Mouse (Mus musculus) neural tube, embryonic 12.5 days (tissue): ENCODE results near the gene Gpn2. TPM values are rescaled to one million over a fixed set of nuclear protein-coding genes. Genes with fewer than 3 reads are reported as not detected.

ENCODE experiments used
- ATAC-seq: fragments of 200-750 bp; cut with Nextera tagmentation; 2 replicates; pipeline ENCODE4 v1.8.0; 2017; ENCODE audit warnings: low read depth, mild to moderate bottlenecking, moderate TSS enrichment, moderate library complexity; ENCODE audit not compliant: low FRiP score
- H3K27ac ChIP-seq: fragments of 300-500 bp; sonication (generic); 2 replicates; pipeline ENCODE4 v1.5.1; 2016
- H3K27me3 ChIP-seq: fragments of 300-500 bp; sonication (generic); replicated peaks from 2 replicates; pipeline ENCODE4 v1.6.1; 2016; ENCODE audit warnings: mild to moderate bottlenecking
- H3K36me3 ChIP-seq: fragments of 300-500 bp; sonication (generic); 2 replicates; pipeline ENCODE4 v1.6.1; 2016; ENCODE audit warnings: mild to moderate bottlenecking
- H3K4me1 ChIP-seq: fragments of 300-500 bp; sonication (generic); 2 replicates; pipeline ENCODE4 v1.6.1; 2016
- H3K4me2 ChIP-seq: fragments of 300-500 bp; sonication (generic); replicated peaks from 2 replicates; pipeline ENCODE4 v1.6.1; 2016; ENCODE audit warnings: mild to moderate bottlenecking
- H3K4me3 ChIP-seq: fragments of 300-500 bp; sonication (generic); 2 replicates; pipeline ENCODE4 v1.5.1; 2016
- H3K9ac ChIP-seq: fragments of 300-500 bp; sonication (generic); 2 replicates; pipeline ENCODE4 v1.6.1; 2016; ENCODE audit warnings: mild to moderate bottlenecking
- H3K9me3 ChIP-seq: fragments of 300-500 bp; sonication (generic); 2 replicates; pipeline ENCODE4 v1.6.1; 2016; ENCODE audit warnings: mild to moderate bottlenecking
- WGBS: fragments of 180-500 bp; shearing (Covaris S2); methylation state at CpG from one replicate; pipeline ENCODE4 v1.1.7; 2016; 5-methylcytosine and 5-hydroxymethylcytosine counted together
- polyA plus RNA-seq: library from polyadenylated mRNA; unstranded; fragments of >200 nt; fragmentation: Nextera tagmentation; extraction: Ambion mirVana; gene quantifications from 2 replicates; pipeline ENCODE4 v1.2.1, GENCODE M21; 2016

Gene Gpn2
- polyA plus RNA-seq, 1 experiment from 2014 or later: 22.7 TPM

DNA sequence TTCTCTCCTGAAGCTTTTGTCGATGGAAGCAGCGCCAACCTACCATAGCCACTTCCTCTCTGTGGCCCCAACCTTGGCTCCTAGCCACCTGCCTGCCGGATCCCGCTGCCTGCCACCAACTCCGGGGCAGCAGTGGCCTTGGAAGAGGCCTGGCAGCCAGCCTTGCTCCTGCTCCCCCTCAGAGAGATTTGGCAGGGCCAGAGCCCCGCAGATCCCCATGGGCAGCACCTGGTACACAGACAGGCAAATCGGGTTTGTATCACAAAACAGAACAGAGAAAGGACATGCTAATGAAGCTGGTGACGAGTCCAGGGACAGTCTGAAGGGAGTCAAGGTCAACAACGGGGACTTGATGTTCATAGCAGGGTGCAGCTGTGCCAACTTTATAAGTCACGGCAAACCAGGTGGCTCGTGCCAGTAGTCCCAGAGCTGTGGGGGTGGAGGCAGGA is 21.0 kb upstream of the Gpn2 start:
- WGBS: 84% methylated on average over 11 of the region's 11 CpGs
- ATAC-seq: no peak
- no peaks in the 10 kb centered on the region for H3K9me3 ChIP-seq
- H3K4me3 ChIP-seq: no peak overlapping the region
- H3K27ac ChIP-seq: no peak overlapping the region
- H3K9ac ChIP-seq: no peak overlapping the region
- H3K4me1 ChIP-seq: no peaks in the 10 kb centered on the region
- H3K4me2 ChIP-seq: no peak overlapping the region
- no peaks in the 10 kb centered on the region for H3K27me3 ChIP-seq
- H3K36me3 ChIP-seq: no peaks in the 10 kb centered on the region

DNA sequence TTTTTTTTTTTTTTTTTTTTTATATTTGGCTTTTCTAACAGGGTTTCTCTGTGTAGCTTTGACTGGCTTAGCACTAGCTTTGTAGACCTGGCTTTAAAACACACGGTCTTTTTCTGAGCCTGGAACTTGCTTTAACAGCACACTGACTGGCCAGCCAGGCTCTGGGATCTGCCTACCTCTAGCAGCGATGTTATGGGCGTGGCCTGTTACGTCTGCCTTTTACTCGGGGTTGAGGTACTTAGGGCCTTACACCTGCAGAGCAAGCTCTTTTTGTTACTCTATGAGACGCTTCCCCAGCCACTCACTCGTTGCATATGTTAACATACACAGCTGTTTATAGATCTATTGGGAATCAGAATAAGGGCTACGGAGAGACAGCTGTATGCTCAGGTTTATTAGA is 16.9 kb upstream of the Gpn2 start:
- Histone ChIP-seq H3K27me3 (no peaks in the 10 kb centered on the region), H3K9me3 (no peaks in the 10 kb centered on the region), H3K36me3 (no peaks in the 10 kb centered on the region), H3K27ac (no peak overlapping the region), H3K4me3 (no peak overlapping the region), H3K9ac (no peak overlapping the region), H3K4me1 (no peaks in the 10 kb centered on the region), H3K4me2 (no peak overlapping the region)
- WGBS: 32% methylated on average over 8 of the region's 8 CpGs
- no peak for ATAC-seq

DNA sequence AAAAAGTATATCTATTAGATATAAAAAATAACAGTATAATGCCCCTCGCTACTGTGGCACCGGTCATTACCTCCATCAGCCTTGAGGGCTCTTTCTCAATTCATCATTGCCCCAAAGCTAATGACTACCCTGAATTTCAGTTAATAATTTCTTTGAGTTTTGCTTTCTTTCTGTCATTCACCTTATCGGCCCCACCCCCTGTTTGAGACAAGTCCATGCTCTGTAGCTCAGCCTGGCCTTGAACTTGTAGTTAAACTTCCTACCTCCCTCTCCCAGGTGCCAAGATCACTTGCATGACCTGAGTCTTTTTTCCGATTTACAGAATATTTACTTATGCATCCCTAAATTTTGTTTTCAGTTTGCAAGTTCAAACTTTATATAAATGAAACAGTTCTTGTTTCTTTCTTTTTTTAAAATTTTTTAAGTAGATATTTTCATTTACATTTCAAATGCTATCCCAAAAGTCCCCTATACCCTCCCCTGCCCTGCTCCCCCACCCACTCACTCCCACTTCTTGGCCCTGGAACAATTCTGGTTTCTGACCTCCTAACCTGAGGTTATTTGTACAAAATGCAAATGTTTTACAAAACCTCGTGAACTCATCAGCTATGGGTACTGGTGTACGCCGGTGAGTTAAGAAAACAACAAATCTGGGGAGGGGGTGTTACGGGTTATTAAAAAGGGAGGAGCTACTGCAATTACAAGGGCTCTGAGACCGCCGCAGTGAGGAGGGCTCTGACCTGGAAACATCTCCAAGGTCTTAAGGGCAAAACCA is 14.7 kb upstream of the Gpn2 start:
- 0 out of 2 replicates have a peak, but pooled peaks cover 5% of the 10 kb centered on the region for H3K4me1 ChIP-seq
- no peaks in the 10 kb centered on the region for H3K27me3 ChIP-seq
- H3K4me2 ChIP-seq: no peak overlapping the region
- no peak for ATAC-seq
- H3K27ac ChIP-seq: no peak overlapping the region
- no peak overlapping the region for H3K4me3 ChIP-seq
- whole genome bisulfite sequencing: 78% methylated on average over 10 of the region's 10 CpGs
- no peaks in the 10 kb centered on the region for H3K9me3 ChIP-seq
- no peaks in the 10 kb centered on the region for H3K36me3 ChIP-seq
- H3K9ac ChIP-seq: no peak overlapping the region

DNA sequence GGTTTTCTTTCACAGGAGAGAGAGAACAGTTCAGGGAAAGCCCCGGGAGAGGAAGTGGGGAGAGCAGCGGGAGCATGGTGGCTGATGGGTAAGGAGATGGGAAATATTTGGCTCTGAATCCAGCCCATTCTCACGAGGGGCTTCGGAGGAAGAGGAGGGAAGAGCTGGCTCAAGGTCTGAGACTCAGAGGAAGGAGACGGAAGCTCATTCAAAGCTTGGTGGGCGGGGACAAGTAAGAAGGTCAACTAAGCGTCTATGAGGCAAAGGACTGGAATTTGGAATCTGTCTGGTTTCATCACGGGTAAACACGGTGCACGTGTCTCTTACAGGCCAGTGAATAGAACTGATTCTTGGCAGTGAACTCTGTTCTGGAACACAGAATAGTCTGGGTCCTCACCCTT is 14.1 kb upstream of the Gpn2 start:
- ATAC-seq: no peak
- no peaks in the 10 kb centered on the region for H3K9me3 ChIP-seq
- no peaks in the 10 kb centered on the region for H3K27me3 ChIP-seq
- peaks cover 7% of the 10 kb centered on the region; the same call in 1 of the 2 replicates for H3K4me1 ChIP-seq
- no peak overlapping the region for H3K4me3 ChIP-seq
- H3K27ac ChIP-seq: no peak overlapping the region
- H3K4me2 ChIP-seq: no peak overlapping the region
- no peak overlapping the region for H3K9ac ChIP-seq
- WGBS: 56% methylated on average over 10 of the region's 10 CpGs
- no peaks in the 10 kb centered on the region for H3K36me3 ChIP-seq

DNA sequence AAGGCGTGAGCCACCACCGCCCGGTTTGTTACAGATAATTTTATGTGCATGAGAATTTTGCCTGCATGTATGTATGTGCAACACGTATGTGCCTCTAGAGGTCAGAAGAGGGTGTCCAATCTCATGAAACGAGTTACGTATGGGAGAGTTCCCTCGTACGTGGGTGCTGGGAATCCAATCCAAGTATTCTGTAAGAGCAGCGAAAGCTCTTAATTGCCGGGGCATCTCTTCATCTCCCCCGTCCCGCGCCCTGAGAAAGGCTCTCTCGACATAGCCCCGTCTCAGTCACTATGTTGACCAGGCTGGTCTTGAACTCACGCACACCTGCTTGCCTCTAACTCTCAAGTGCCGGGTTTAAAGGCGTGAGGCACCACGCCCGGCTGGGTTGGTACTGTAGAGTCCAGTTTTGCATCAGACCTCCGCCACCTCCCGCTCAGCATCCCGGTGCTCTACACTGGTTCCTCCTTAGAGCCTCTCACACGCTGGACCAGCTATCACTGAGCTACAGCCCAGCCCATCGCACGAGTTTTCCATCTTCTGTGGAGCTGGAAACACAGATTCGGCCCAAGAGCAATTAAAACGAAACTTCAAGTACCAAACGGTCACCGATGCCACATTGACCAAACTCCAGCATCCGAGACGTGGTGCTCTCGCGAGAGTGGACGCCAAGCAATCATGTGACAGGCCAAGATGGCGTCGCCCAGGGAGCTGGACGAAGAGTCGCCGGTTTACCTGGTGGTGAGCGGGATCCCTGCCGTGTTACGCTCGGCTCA is 9.9 kb upstream of the Gpn2 start, which contains the start of gene Gpatch3:
Gene Gpatch3 (plus strand): TSS at position 676 of the 773 bp plus-strand sequence.
- H3K4me3 ChIP-seq: peak within 1 kb of the TSS; percentile 99
- WGBS: 8% methylated on average over 44 of the region's 44 CpGs
- H3K9ac ChIP-seq: peak within 1 kb of the TSS; percentile 86
- H3K4me1 ChIP-seq: peaks cover 15% of the 10 kb centered on the region
- peaks cover 16% of the 10 kb centered on the region for H3K36me3 ChIP-seq
- no peaks in the 10 kb centered on the region for H3K9me3 ChIP-seq
- peak within 1 kb of the TSS; percentile 92 for H3K4me2 ChIP-seq
- no peaks in the 10 kb centered on the region for H3K27me3 ChIP-seq
- H3K27ac ChIP-seq: 0 out of 2 replicates have a peak within 1 kb of the TSS, but pooled peaks have one; percentile 3
- peak; percentile 95 for ATAC-seq

DNA sequence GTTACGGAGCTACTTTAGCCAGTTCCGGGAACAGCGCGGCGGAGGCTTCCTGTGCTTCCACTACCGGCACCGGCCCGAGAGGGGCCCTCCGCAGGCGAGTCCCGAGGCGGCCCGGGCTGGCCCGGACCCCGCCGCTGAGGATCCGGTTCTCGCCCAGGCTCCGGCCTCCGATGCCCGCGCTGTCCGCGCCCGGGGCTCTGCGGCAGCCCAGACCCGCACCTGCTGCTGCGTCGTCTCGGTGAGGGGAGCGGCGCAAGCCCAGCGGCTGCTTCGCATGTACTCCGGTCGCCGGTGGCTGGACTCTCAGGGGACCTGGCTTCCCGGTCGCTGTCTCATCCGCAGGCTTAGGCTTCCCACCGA is 9.3 kb upstream of the Gpn2 start:
- H3K36me3 ChIP-seq: peaks cover 21% of the 10 kb centered on the region
- no peak overlapping the region for H3K27ac ChIP-seq
- peak; percentile 29 for ATAC-seq
- peak overlapping the region; percentile 99 for H3K4me3 ChIP-seq
- under 1% methylated on average over 41 of the region's 41 CpGs for WGBS
- peaks cover 15% of the 10 kb centered on the region for H3K4me1 ChIP-seq
- H3K9me3 ChIP-seq: no peaks in the 10 kb centered on the region
- peak overlapping the region; percentile 92 for H3K4me2 ChIP-seq
- H3K27me3 ChIP-seq: no peaks in the 10 kb centered on the region
- H3K9ac ChIP-seq: peak overlapping the region; percentile 86

DNA sequence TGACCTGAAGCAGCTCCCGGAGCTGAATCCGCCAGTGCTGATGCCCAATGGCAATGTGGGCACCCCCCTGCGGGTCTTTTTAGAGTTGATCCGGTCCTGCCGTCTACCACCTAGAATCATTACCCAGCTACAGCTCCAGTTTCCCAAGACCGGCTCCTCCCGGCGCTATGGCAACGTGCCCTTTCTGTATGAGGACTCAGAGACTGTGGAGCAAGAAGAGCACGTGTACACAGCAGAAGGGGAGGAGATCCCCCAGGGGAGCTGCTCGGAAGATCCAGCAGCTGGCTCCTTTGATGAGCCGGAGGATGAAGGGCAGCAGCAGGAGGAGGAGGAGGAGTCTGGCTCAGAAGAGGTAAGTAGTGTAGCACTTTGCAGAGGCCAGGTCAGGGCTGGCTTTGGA is 6.2 kb upstream of the Gpn2 start:
- H3K4me3 ChIP-seq: no peak overlapping the region
- no peak for ATAC-seq
- WGBS: 67% methylated on average over 12 of the region's 12 CpGs
- H3K4me1 ChIP-seq: peaks cover 15% of the 10 kb centered on the region
- no peaks in the 10 kb centered on the region for H3K27me3 ChIP-seq
- no peak overlapping the region for H3K4me2 ChIP-seq
- peaks cover 40% of the 10 kb centered on the region for H3K36me3 ChIP-seq
- no peaks in the 10 kb centered on the region for H3K9me3 ChIP-seq
- H3K27ac ChIP-seq: no peak overlapping the region
- no peak overlapping the region for H3K9ac ChIP-seq

DNA sequence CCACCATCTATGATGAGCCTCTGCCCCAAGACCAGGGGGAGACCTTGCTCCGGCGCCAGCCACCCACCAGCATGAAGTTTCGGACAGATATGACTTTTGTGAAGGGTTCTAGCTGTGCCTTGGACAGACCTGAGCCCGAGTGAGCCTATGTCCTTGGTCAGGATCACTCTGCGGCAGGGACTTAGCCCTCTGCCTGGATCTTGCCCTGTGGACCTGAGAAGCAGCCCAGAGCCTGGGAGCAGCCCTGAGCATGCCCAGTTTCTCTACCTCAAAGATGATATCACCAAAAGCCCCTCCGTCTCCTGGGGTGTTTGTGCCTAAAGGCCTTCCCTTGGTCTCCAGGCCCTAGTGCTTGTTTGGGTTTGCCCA is 488 bp upstream of the Gpn2 start:
- Histone ChIP-seq H3K4me3 (peak overlapping the region; percentile 98), H3K27ac (no peak overlapping the region; the same call in 1 of the 2 replicates), H3K9ac (peak overlapping the region; percentile 74), H3K4me2 (peak overlapping the region; percentile 100), H3K4me1 (peaks cover 14% of the 10 kb centered on the region), H3K27me3 (no peaks in the 10 kb centered on the region), H3K36me3 (peaks cover 58% of the 10 kb centered on the region), H3K9me3 (no peaks in the 10 kb centered on the region)
- 70% methylated on average over 6 of the region's 6 CpGs for WGBS
- peak; percentile 9; the same call in 1 of the 2 replicates for ATAC-seq

DNA sequence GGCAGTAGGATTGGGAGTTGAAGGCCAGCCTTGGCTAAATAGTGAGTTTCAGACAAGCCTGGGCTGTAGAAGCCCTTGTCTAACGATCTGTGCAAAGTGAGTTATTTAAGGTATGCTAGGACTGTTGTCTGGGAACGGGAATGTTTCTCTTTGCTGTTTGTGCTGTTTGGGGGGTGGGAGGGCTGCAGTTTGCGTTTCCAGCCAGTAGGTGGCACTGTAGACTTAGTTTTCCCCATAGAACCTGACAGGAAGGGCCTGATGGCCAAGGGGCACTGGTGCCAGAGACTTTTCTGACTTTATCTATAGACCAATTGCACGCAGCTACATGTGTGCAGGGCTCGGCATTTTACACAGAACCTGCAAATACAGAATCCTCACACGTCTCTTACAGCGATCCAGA is 8.4 kb downstream of the Gpn2 start:
- Histone ChIP-seq H3K27ac (no peak overlapping the region), H3K9ac (no peak overlapping the region), H3K27me3 (no peaks in the 10 kb centered on the region), H3K4me3 (no peak overlapping the region), H3K36me3 (peaks cover 43% of the 10 kb centered on the region), H3K4me2 (no peak overlapping the region), H3K9me3 (no peaks in the 10 kb centered on the region), H3K4me1 (no peaks in the 10 kb centered on the region)
- WGBS: 34% methylated on average over 7 of the region's 7 CpGs
- no peak for ATAC-seq

DNA sequence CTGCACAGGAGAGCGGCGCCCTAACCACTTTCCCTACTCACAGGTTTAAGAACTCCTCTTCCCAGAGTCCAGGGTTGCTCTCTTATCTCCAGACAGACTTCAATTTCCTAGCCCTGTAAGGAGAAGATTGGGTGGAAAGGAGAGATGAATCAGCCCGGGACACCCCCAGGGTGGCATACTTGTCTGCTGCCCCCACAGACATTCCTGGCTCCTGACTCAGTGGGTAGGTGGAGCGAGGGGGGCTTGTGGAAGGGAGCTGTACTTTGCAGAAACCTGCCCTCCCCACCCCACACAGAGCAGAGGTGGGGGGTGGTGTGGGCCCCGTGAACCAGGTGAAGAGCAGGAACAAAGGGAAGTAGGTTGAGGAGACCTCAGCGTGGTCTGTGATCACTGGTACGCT is 11.4 kb downstream of the Gpn2 start:
- Histone ChIP-seq H3K9me3 (no peaks in the 10 kb centered on the region), H3K9ac (no peak overlapping the region), H3K27me3 (peaks cover 28% of the 10 kb centered on the region), H3K4me3 (no peak overlapping the region), H3K27ac (no peak overlapping the region), H3K4me1 (peaks cover 12% of the 10 kb centered on the region), H3K36me3 (peaks cover 14% of the 10 kb centered on the region), H3K4me2 (no peak overlapping the region)
- WGBS: 77% methylated on average over 7 of the region's 7 CpGs
- no peak for ATAC-seq

DNA sequence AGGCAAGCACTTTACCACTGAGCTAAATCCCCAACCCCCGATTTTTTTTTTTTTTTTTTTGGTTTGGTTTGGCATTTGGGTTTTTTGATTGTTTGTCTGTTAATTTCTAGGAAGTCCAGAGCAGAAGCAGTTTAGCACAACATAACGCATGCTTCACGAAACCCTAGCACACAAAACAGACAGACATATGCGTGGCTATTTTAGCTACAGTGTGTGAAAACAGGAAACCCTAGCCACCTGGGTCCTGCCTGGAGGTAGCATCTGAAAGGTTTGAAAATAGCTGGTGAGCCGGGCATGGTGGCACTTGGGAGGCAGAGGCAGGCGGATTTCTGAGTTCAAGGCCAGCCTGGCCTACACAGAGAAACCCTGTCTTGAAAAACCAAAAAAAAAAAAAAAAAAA is 11.9 kb downstream of the Gpn2 start:
- Histone ChIP-seq H3K9ac (no peak overlapping the region), H3K36me3 (peaks cover 8% of the 10 kb centered on the region)
- whole genome bisulfite sequencing: 85% methylated on average over 6 of the region's 6 CpGs

DNA sequence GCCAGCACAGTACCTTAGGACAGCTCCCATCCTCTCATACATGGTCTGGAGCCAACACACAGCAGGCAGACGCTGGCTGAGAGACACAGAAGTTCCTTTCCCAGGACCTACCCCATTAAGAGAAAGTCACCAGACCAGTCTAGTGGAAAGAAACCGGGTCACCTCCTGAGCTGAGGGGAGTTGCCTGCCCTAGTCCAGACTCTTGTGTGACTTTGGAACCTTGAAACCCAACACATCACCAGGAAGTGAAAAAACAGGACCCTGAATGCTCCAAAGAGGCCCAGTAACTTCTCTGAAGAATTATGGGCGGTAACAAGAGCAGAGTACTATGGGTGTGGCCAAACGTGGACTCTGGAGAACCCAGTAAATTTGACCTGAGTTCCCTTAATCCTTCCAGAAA is 14.5 kb downstream of the Gpn2 start:
- H3K9ac ChIP-seq: no peak overlapping the region
- H3K9me3 ChIP-seq: no peaks in the 10 kb centered on the region
- no peak for ATAC-seq
- H3K27me3 ChIP-seq: peaks cover 58% of the 10 kb centered on the region
- H3K36me3 ChIP-seq: peaks cover under 1% of the 10 kb centered on the region; the same call in 1 of the 2 replicates
- H3K4me2 ChIP-seq: no peak overlapping the region
- H3K4me1 ChIP-seq: peaks cover 16% of the 10 kb centered on the region
- no peak overlapping the region for H3K4me3 ChIP-seq
- no peak overlapping the region for H3K27ac ChIP-seq
- 46% methylated on average over 4 of the region's 4 CpGs for WGBS

More for the DNA sequence above, 11.9 kb downstream of the Gpn2 start:
- no peak overlapping the region for H3K27ac ChIP-seq
- H3K9me3 ChIP-seq: no peaks in the 10 kb centered on the region
- ATAC-seq: no peak
- peaks cover 33% of the 10 kb centered on the region for H3K27me3 ChIP-seq
- H3K4me3 ChIP-seq: no peak overlapping the region
- H3K4me1 ChIP-seq: peaks cover 12% of the 10 kb centered on the region
- H3K4me2 ChIP-seq: no peak overlapping the region
